Mouse (Mus musculus) neural tube, embryonic 15.5 days (tissue): ENCODE results near the gene Cdiptos. TPM values are rescaled to one million over a fixed set of nuclear protein-coding genes. Genes with fewer than 3 reads are reported as not detected.
A peak's percentile ranks its signal among the peaks of the same experiment; 100 is the strongest.

Experiments used
- ATAC-seq: fragments of 200-750 bp; cut with Nextera tagmentation; 2 replicates; pipeline ENCODE4 v1.8.0; 2017; ENCODE audit warnings: mild to moderate bottlenecking, moderate TSS enrichment, moderate library complexity; ENCODE audit not compliant: low FRiP score
- H3K27ac ChIP-seq: fragments of 300-500 bp; sonication (generic); replicated peaks from 2 replicates; pipeline ENCODE4 v1.5.1; 2015; ENCODE audit warnings: mild to moderate bottlenecking, inconsistent platforms
- H3K27me3 ChIP-seq: fragments of 300-500 bp; sonication (generic); replicated peaks from 2 replicates; pipeline ENCODE4 v1.6.1; 2015; ENCODE audit warnings: inconsistent platforms
- H3K36me3 ChIP-seq: fragments of 300-500 bp; sonication (generic); 2 replicates; pipeline ENCODE4 v1.6.1; 2015; ENCODE audit warnings: inconsistent platforms
- H3K4me1 ChIP-seq: fragments of 300-500 bp; sonication (generic); 2 replicates; pipeline ENCODE4 v1.6.1; 2015; ENCODE audit warnings: inconsistent platforms
- H3K4me2 ChIP-seq: fragments of 300-500 bp; sonication (generic); 2 replicates; pipeline ENCODE4 v1.6.1; 2015; ENCODE audit warnings: inconsistent platforms, mild to moderate bottlenecking, moderate library complexity
- H3K4me3 ChIP-seq: fragments of 300-500 bp; sonication (generic); replicated peaks from 2 replicates; pipeline ENCODE4 v1.5.1; 2015; ENCODE audit warnings: mild to moderate bottlenecking, inconsistent platforms
- H3K9ac ChIP-seq: fragments of 300-500 bp; sonication (generic); replicated peaks from 2 replicates; pipeline ENCODE4 v1.6.1; 2015; ENCODE audit warnings: mild to moderate bottlenecking, inconsistent platforms
- H3K9me3 ChIP-seq: fragments of 300-500 bp; sonication (generic); replicated peaks from 2 replicates; pipeline ENCODE4 v1.6.1; 2016; ENCODE audit warnings: inconsistent platforms
- WGBS: fragments of 180-500 bp; shearing (Covaris S2); methylation state at CpG from one replicate; pipeline ENCODE4 v1.1.7; 2015; ENCODE audit warnings: mixed read lengths; 5-methylcytosine and 5-hydroxymethylcytosine counted together
- polyA plus RNA-seq: library from polyadenylated mRNA; unstranded; fragments of >200 nt; fragmentation: Nextera tagmentation; extraction: Ambion mirVana; gene quantifications from 2 replicates; pipeline ENCODE4 v1.2.1, GENCODE M21; 2015

Gene Cdiptos
- polyA plus RNA-seq, 1 experiment from 2014 or later, result 0.82 TPM

- Histone ChIP-seq H3K9me3 (no peaks in the 10 kb centered on the region), H3K4me1 (peaks cover 10% of the 10 kb centered on the region), H3K27me3 (no peaks in the 10 kb centered on the region), H3K4me3 (no peak overlapping the region), H3K9ac (no peak overlapping the region), H3K4me2 (no peak overlapping the region), H3K27ac (no peak overlapping the region), H3K36me3 (peaks cover 52% of the 10 kb centered on the region)
- 48% methylated on average over 5 of the region's 5 CpGs for WGBS
- no peak for ATAC-seq
These were observed 34.1 kb downstream of the Cdiptos start for GRCm38 (mm10) chr7:126941801-126942200.

DNA sequence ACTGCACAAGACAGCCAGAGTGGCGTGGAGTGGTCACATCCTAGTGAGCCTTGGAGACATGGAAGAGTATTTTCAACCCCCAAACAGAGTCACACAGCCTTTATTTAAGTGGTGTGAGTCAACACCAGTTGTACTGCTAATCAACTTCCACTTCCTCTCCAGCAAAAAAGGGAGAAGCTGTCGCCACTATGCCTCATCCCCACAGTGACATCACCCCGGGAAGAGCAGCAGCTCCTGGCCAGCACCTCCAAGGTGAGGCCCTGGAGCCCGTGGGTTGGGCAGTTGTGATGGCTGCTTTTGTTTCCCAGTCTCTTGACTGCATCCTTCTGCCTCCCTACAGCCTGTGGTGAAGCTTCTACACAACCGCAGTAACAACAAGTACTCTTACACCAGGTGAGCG is 34.7 kb downstream of the Cdiptos start:
- 39% methylated on average over 6 of the region's 6 CpGs for WGBS
- H3K9ac ChIP-seq, result no peak overlapping the region
- no peaks in the 10 kb centered on the region for H3K27me3 ChIP-seq
- H3K36me3 ChIP-seq, result peaks cover 51% of the 10 kb centered on the region
- no peak overlapping the region for H3K4me3 ChIP-seq
- H3K27ac ChIP-seq, result no peak overlapping the region
- no peak overlapping the region for H3K4me2 ChIP-seq
- no peaks in the 10 kb centered on the region for H3K9me3 ChIP-seq
- no peak for ATAC-seq
- H3K4me1 ChIP-seq, result 0 out of 2 replicates have a peak, but pooled peaks cover 4% of the 10 kb centered on the region

DNA sequence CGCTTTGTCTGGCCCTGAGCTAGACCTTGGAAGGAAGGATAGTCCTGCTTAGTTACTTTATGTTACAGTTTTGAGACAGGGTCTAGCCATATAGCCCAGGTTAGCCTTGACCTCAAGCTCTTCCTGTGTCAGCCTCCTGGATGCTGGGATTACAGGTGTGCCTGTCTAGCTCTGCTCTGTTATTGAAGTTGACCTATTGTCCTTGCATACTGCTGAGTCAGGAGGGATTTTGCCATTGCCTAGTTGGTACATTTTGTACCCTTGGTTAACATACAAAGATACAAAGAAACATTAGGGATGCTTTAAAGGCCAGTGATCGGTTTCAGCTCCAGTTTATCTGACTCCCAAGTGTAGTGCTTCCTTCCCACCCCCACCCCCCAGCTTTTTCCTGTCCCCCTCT is 43.2 kb downstream of the Cdiptos start:
- H3K9ac ChIP-seq, result no peak overlapping the region
- peaks cover 20% of the 10 kb centered on the region for H3K36me3 ChIP-seq
- H3K27me3 ChIP-seq, result no peaks in the 10 kb centered on the region
- WGBS, result 98% methylated on average over 2 of the region's 2 CpGs
- H3K4me3 ChIP-seq, result no peak overlapping the region
- no peak overlapping the region for H3K27ac ChIP-seq
- peaks cover 15% of the 10 kb centered on the region for H3K4me1 ChIP-seq
- no peak for ATAC-seq
- no peaks in the 10 kb centered on the region for H3K9me3 ChIP-seq
- H3K4me2 ChIP-seq, result no peak overlapping the region

GRCm38 (mm10) chr7:126929046-126929445 is 46.9 kb downstream of the Cdiptos start:
- H3K27me3 ChIP-seq, result no peaks in the 10 kb centered on the region
- no peaks in the 10 kb centered on the region for H3K9me3 ChIP-seq
- peak overlapping the region; percentile 89 for H3K4me2 ChIP-seq
- under 1% methylated on average over 27 of the region's 27 CpGs for WGBS
- H3K9ac ChIP-seq, result peak overlapping the region; percentile 80
- peak overlapping the region; percentile 98 for H3K4me3 ChIP-seq
- peak; percentile 75 for ATAC-seq
- peak overlapping the region; percentile 87 for H3K27ac ChIP-seq
- peaks cover 8% of the 10 kb centered on the region for H3K36me3 ChIP-seq
- peaks cover 15% of the 10 kb centered on the region for H3K4me1 ChIP-seq

DNA sequence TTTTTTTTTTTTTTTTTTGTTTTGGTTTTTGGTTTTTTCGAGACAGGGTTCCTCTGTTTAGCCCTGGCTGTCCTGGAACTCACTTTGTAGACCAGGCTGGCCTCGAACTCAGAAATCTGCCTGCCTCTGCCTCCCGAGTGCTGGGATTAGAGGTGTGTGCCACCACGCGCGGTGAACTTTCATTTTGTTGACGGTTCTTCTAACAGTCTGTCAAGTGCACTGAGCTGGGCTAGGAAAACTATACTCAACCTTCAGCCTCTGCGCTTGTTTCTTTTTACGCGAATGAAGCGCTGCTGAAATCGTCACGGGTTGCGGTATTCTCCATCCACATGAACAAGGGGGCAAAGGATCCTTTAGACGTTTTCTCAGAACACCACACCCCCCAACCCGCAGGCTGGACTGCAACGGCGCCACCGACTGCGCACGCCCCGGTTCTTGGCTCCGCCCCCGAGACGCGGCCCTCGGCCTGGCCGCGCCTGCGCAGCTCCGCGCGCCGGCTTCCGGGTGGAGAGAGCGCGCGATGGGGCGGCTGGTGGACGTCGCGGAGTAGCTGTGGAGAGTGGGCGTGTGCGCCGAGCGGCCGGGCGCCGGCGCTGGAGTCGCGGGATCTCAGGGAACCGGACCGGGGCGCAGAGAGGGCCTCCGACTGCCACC is 47.4 kb downstream of the Cdiptos start, which contains the start of gene Kctd13:
Gene Kctd13 (plus strand): TSS at position 496 of the 654 bp plus-strand sequence.
- ATAC-seq, result peak; percentile 96
- no peaks in the 10 kb centered on the region for H3K9me3 ChIP-seq
- peak within 1 kb of the TSS; percentile 89 for H3K4me2 ChIP-seq
- H3K4me3 ChIP-seq, result peak within 1 kb of the TSS; percentile 98
- H3K36me3 ChIP-seq, result peaks cover 8% of the 10 kb centered on the region
- peaks cover 15% of the 10 kb centered on the region for H3K4me1 ChIP-seq
- 5% methylated on average over 54 of the region's 56 CpGs for WGBS
- no peaks in the 10 kb centered on the region for H3K27me3 ChIP-seq
- H3K27ac ChIP-seq, result peak within 1 kb of the TSS; percentile 87
- peak within 1 kb of the TSS; percentile 80 for H3K9ac ChIP-seq

- no peaks in the 10 kb centered on the region for H3K27me3 ChIP-seq
- peaks cover under 1% of the 10 kb centered on the region; the same call in 1 of the 2 replicates for H3K36me3 ChIP-seq
- no peaks in the 10 kb centered on the region for H3K9me3 ChIP-seq
- no peak overlapping the region for H3K4me2 ChIP-seq
- ATAC-seq, result no peak
- WGBS, result 65% methylated on average over 3 of the region's 3 CpGs
- H3K4me3 ChIP-seq, result no peak overlapping the region
- no peak overlapping the region for H3K27ac ChIP-seq
- no peak overlapping the region for H3K9ac ChIP-seq
- H3K4me1 ChIP-seq, result peaks cover 20% of the 10 kb centered on the region
These were observed 49.6 kb downstream of the Cdiptos start for GRCm38 (mm10) chr7:126926299-126926698.

DNA sequence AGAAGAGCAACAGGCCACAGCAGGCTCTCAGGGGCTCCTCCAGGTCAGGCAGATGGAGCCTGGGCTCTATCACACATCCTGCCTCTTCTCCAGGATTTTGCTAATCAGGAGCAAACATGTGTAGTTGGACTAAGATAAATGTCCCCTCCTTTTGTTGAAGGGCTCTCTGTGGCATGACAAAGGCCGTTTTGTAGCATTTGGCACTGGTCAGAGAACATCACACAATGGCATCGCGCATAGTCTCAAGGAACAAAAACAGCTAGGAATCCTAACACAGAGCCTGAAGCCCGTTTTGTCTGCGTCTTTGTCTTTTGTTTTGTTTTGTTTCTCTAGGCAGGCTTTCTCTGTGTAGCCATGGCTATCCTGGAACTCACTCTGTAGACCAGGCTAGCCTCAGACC is 51.9 kb downstream of the Cdiptos start:
- no peak overlapping the region for H3K9ac ChIP-seq
- no peak overlapping the region for H3K27ac ChIP-seq
- no peak overlapping the region for H3K4me3 ChIP-seq
- H3K36me3 ChIP-seq, result no peaks in the 10 kb centered on the region
- WGBS, result 20% methylated on average over 5 of the region's 5 CpGs
- no peaks in the 10 kb centered on the region for H3K27me3 ChIP-seq
- H3K4me1 ChIP-seq, result peaks cover 5% of the 10 kb centered on the region; the same call in 1 of the 2 replicates
- H3K4me2 ChIP-seq, result no peak overlapping the region
- ATAC-seq, result no peak
- no peaks in the 10 kb centered on the region for H3K9me3 ChIP-seq

DNA sequence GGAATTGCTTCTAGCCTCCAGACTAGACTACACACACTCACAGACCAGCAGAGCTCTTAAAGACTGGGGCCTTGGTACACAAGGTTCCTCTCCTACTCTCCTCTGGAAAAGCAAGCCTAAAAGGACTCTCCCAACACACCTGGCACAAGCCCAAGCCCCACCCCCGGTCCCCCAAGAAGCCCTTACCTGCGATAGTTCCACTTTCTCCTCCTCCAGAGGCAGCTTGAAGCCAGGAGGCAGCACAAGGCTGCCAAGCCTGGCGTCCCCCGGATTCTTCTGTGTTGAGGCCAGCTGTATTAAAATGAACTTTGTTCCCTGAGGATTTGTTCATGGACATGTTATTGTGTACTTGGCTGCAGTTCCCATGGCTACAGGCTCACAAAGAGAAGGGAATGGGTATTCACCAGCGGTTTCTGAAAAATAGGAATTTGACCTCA is 53.3 kb downstream of the Cdiptos start, which contains the start of gene Tmem219:
Gene Tmem219 (minus strand): TSS at position 294 of the 437 bp plus-strand sequence.
- Histone ChIP-seq H3K36me3 (no peaks in the 10 kb centered on the region), H3K4me2 (no peak within 1 kb of the TSS), H3K4me1 (peaks cover 5% of the 10 kb centered on the region; the same call in 1 of the 2 replicates), H3K27ac (0 out of 2 replicates have a peak within 1 kb of the TSS, but pooled peaks have one; percentile 13), H3K27me3 (no peaks in the 10 kb centered on the region), H3K4me3 (no peak within 1 kb of the TSS), H3K9ac (no peak within 1 kb of the TSS), H3K9me3 (no peaks in the 10 kb centered on the region)
- 21% methylated on average over 5 of the region's 5 CpGs for whole genome bisulfite sequencing
- no peak for ATAC-seq

Other genes starting within 250 kb of the Cdiptos start
- 104 and 105 TPM in 2 replicates for gene Mapk3, start 216.5 kb downstream of the Cdiptos start, polyA plus RNA-seq
- 1.0 and 1.5 TPM in 2 replicates for gene Gdpd3, start 209.8 kb downstream of the Cdiptos start, polyA plus RNA-seq
- gene Ypel3, start 199.1 kb downstream of the Cdiptos start, polyA plus RNA-seq, result 187 and 207 TPM in 2 replicates
- 0.34 and 0.35 TPM in 2 replicates for gene Tbx6, start 194.6 kb downstream of the Cdiptos start, polyA plus RNA-seq
- 154 and 188 TPM in 2 replicates for gene Ppp4c, start 183.6 kb downstream of the Cdiptos start, polyA plus RNA-seq
- gene Fam57b, start 178.4 kb downstream of the Cdiptos start, polyA plus RNA-seq, result 48.2 and 54.4 TPM in 2 replicates
- not detected in 2 replicates for gene 4930451I11Rik, start 144.5 kb downstream of the Cdiptos start, polyA plus RNA-seq
- 36.2 and 39.3 TPM in 2 replicates for gene Doc2a, start 128.7 kb downstream of the Cdiptos start, polyA plus RNA-seq
- gene Hirip3, start 114.1 kb downstream of the Cdiptos start, polyA plus RNA-seq, result 20.3 and 28.6 TPM in 2 replicates
- gene Ino80e, start 113.7 kb downstream of the Cdiptos start, polyA plus RNA-seq, result 89.4 and 90.5 TPM in 2 replicates
- 52.4 and 55.2 TPM in 2 replicates for gene Taok2, start 91.4 kb downstream of the Cdiptos start, polyA plus RNA-seq
- 30.9 and 31.1 TPM in 2 replicates for gene Tmem219, start 53.2 kb downstream of the Cdiptos start, polyA plus RNA-seq
- gene Kctd13, start 47.2 kb downstream of the Cdiptos start, polyA plus RNA-seq, result 102 and 121 TPM in 2 replicates
- gene Asphd1, start 26.5 kb downstream of the Cdiptos start, polyA plus RNA-seq, result 8.9 and 11.7 TPM in 2 replicates
- 51.6 and 56.9 TPM in 2 replicates for gene Sez6l2, start 25.5 kb downstream of the Cdiptos start, polyA plus RNA-seq
- 139 and 145 TPM in 2 replicates for gene Cdipt, start 184 bp downstream of the Cdiptos start, polyA plus RNA-seq
- 5.2 and 11.6 TPM in 2 replicates for gene Mvp, start 38.5 kb upstream of the Cdiptos start, polyA plus RNA-seq
- 0.79 and 1.2 TPM in 2 replicates for gene Pagr1b, start 40.4 kb upstream of the Cdiptos start, polyA plus RNA-seq
- 52.5 and 80.1 TPM in 2 replicates for gene Pagr1a, start 41.3 kb upstream of the Cdiptos start, polyA plus RNA-seq
- gene Gm42742, start 45.0 kb upstream of the Cdiptos start, polyA plus RNA-seq, result 18.8 and 54.5 TPM in 2 replicates
- gene Prrt2, start 45.1 kb upstream of the Cdiptos start, polyA plus RNA-seq, result 69.9 and 72.5 TPM in 2 replicates
- gene Maz, start 50.9 kb upstream of the Cdiptos start, polyA plus RNA-seq, result 78.1 and 82.6 TPM in 2 replicates
- gene Kif22, start 66.4 kb upstream of the Cdiptos start, polyA plus RNA-seq, result 20.0 and 40.9 TPM in 2 replicates
- not detected in 2 replicates for gene Zg16, start 111.2 kb upstream of the Cdiptos start, polyA plus RNA-seq
- gene AI467606, start 115.3 kb upstream of the Cdiptos start, polyA plus RNA-seq, result 2.4 and 8.6 TPM in 2 replicates
- 0.75 and 1.1 TPM in 2 replicates for gene Qprt, start 146.1 kb upstream of the Cdiptos start, polyA plus RNA-seq
- gene Spn, start 161.7 kb upstream of the Cdiptos start, polyA plus RNA-seq, result 0.08 and 2.8 TPM in 2 replicates
- gene Cd2bp2, start 220.0 kb upstream of the Cdiptos start, polyA plus RNA-seq, result 64.2 and 65.8 TPM in 2 replicates
- 30.0 and 35.6 TPM in 2 replicates for gene Tbc1d10b, start 232.4 kb upstream of the Cdiptos start, polyA plus RNA-seq
- gene Mylpf, start 232.8 kb upstream of the Cdiptos start, polyA plus RNA-seq, result 42.1 and 72.2 TPM in 2 replicates